Mouse (Mus musculus) midbrain, embryonic 16.5 days (tissue): ENCODE results near the gene Lrrc63. TPM values are rescaled to one million over a fixed set of nuclear protein-coding genes. Genes with fewer than 3 reads are reported as not detected.

Source experiments
- ATAC-seq: fragments of 200-750 bp; cut with Nextera tagmentation; 2 replicates; pipeline ENCODE4 v1.8.0; 2017; ENCODE audit warnings: moderate TSS enrichment
- H3K27ac ChIP-seq: fragments of 300-500 bp; sonication (generic); 2 replicates; pipeline ENCODE4 v1.5.1; 2014; ENCODE audit warnings: mild to moderate bottlenecking, low read length, mixed read lengths
- H3K27me3 ChIP-seq: fragments of 300-500 bp; sonication (generic); 2 replicates; pipeline ENCODE4 v1.6.1; 2014; ENCODE audit warnings: low read depth, low read length, mixed read lengths; ENCODE audit not compliant: control insufficient read depth, insufficient read depth
- H3K36me3 ChIP-seq: fragments of 300-500 bp; sonication (generic); 2 replicates; pipeline ENCODE4 v1.6.1; 2014; ENCODE audit warnings: mild to moderate bottlenecking, low read length, moderate library complexity, mixed read lengths; ENCODE audit not compliant: control insufficient read depth, insufficient read depth
- H3K4me1 ChIP-seq: fragments of 300-500 bp; sonication (generic); 2 replicates; pipeline ENCODE4 v1.6.1; 2014; ENCODE audit warnings: mild to moderate bottlenecking, low read length, mixed read lengths; ENCODE audit not compliant: control insufficient read depth, insufficient read depth
- H3K4me2 ChIP-seq: fragments of 300-500 bp; sonication (generic); 2 replicates; pipeline ENCODE4 v1.6.1; 2014; ENCODE audit warnings: mild to moderate bottlenecking, low read length, mixed read lengths
- H3K4me3 ChIP-seq: fragments of 300-500 bp; sonication (generic); 2 replicates; pipeline ENCODE4 v1.5.1; 2014; ENCODE audit warnings: low read depth, mild to moderate bottlenecking, low read length, moderate library complexity, mixed read lengths
- H3K9ac ChIP-seq: fragments of 300-500 bp; sonication (generic); 2 replicates; pipeline ENCODE4 v1.6.1; 2014; ENCODE audit warnings: low read depth, low read length, mixed read lengths
- H3K9me3 ChIP-seq: fragments of 300-500 bp; sonication (generic); replicated peaks from 2 replicates; pipeline ENCODE4 v1.6.1; 2014; ENCODE audit warnings: mild to moderate bottlenecking, low read length, mixed read lengths; ENCODE audit not compliant: control insufficient read depth, poor library complexity, severe bottlenecking
- WGBS: fragments of 180-500 bp; shearing (Covaris S2); extraction: QIAGEN DNeasy Blood & Tissue Kit; methylation state at CpG from one replicate; pipeline ENCODE4 v1.1.7; 2014; 5-methylcytosine and 5-hydroxymethylcytosine counted together
- polyA plus RNA-seq: library from polyadenylated mRNA; unstranded; fragments of >200 nt; fragmentation: Nextera tagmentation; extraction: Ambion mirVana; gene quantifications from 2 replicates; pipeline ENCODE4 v1.2.1, GENCODE M21; 2015

The Lrrc63 gene
- polyA plus RNA-seq, 1 experiment from 2014 or later = not detected

DNA sequence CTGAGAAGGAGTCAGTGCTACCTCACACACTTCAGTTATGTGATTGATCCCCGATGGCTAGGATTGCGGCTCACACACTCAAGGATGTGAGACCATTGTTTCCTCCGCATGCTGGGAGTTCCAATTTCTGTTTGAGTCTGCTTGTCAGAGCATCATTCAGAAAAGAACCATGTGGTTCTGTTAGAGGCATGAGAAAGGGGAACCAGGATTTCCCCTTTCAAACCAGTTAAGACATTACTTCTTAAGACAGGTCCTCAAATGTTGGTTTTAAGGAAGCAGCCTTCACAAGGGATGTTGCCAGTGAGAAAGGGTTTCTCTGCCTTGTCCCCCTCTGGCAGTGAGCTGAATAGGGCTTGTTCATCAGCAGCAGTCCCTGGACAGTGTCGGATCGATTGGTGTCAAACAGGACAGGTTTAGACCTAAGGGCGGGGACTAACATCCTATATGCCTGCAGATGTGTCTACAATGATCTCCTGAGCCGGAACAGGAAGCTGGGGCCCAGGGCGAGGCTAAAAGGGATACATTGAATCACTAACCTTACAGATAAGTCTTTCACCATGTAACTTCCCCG, 73.7 kb downstream of the Lrrc63 start:
- WGBS = 88% methylated on average over 9 of the region's 9 CpGs

DNA sequence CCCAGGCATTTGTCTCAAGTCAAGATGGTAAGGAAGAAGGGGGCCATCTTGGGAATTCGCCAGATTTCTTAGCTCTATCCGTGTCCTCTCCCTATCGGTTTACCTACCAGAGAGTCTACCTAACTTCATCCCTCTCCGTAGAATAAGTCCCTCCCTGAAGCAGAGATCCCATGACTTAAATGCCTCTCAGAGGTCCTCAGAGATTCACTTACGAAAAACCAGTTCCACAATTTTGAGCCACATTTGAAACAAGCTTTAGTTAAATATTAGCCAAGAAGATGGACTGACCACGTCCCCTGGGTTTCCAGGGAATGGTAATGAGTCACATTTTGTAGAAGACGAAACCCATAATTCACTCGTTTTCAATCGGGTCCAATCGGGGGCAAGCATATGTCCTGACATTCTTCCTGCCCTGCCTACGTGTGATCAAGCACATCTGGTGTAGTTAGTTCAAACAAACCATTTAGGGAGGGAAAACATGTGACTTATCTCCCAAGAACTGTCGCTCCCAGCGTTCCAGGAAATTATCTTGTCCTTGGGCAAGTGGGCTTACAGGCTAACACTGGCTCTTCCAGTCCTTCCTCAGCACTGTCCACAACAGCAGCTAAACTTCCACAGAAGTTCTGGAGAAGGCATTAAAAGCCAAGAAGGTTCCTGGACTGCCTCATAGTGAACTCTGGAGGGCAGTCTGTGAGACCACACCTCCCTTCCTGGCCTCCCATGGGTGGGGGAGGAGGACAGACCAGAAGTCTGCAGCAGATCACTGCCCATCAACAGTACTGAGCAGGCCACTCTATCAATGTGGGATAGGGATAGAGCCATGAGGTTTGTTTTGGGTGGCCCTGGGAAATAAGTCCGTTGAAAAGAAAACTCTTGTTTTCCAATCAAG, 76.0 kb downstream of the Lrrc63 start:
- no peak for ATAC-seq
- no peak overlapping the region for H3K4me3 ChIP-seq
- no peak overlapping the region for H3K27ac ChIP-seq
- no peaks in the 10 kb centered on the region for H3K27me3 ChIP-seq
- H3K4me1 ChIP-seq = no peaks in the 10 kb centered on the region
- H3K9me3 ChIP-seq = no peaks in the 10 kb centered on the region
- 88% methylated on average over 14 of the region's 14 CpGs for WGBS
- H3K4me2 ChIP-seq = no peak overlapping the region
- no peaks in the 10 kb centered on the region for H3K36me3 ChIP-seq
- H3K9ac ChIP-seq = no peak overlapping the region

More for the DNA sequence above, 73.7 kb downstream of the Lrrc63 start:
- H3K9ac ChIP-seq = no peak overlapping the region
- ATAC-seq = no peak
- no peaks in the 10 kb centered on the region for H3K27me3 ChIP-seq
- H3K36me3 ChIP-seq = no peaks in the 10 kb centered on the region
- no peak overlapping the region for H3K4me3 ChIP-seq
- H3K9me3 ChIP-seq = no peaks in the 10 kb centered on the region
- no peak overlapping the region for H3K4me2 ChIP-seq
- H3K4me1 ChIP-seq = no peaks in the 10 kb centered on the region
- H3K27ac ChIP-seq = no peak overlapping the region

DNA sequence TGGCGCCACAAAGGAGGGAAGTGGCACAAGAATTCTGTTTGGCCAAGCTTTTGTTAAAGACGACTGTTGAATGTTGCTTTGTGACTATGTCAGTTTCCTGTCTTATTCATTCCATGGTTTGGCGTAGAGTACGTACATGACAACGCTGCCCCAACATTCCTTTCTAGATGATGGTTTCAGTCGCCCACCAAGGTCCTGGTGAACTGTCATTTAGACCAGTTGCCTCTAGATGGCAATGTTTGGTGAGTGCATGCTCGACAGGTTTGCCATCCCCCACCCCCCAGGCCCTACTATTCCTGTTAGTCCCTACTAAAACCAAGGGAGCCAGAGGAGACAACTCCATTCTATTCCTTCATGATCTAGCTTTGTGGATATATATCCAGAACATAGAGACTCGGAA, 78.2 kb downstream of the Lrrc63 start:
- 59% methylated on average over 8 of the region's 8 CpGs for WGBS
- no peaks in the 10 kb centered on the region for H3K27me3 ChIP-seq
- no peak overlapping the region for H3K4me3 ChIP-seq
- H3K36me3 ChIP-seq = no peaks in the 10 kb centered on the region
- no peaks in the 10 kb centered on the region for H3K4me1 ChIP-seq
- H3K27ac ChIP-seq = no peak overlapping the region
- no peak for ATAC-seq
- H3K4me2 ChIP-seq = no peak overlapping the region
- H3K9ac ChIP-seq = no peak overlapping the region
- H3K9me3 ChIP-seq = no peaks in the 10 kb centered on the region

DNA sequence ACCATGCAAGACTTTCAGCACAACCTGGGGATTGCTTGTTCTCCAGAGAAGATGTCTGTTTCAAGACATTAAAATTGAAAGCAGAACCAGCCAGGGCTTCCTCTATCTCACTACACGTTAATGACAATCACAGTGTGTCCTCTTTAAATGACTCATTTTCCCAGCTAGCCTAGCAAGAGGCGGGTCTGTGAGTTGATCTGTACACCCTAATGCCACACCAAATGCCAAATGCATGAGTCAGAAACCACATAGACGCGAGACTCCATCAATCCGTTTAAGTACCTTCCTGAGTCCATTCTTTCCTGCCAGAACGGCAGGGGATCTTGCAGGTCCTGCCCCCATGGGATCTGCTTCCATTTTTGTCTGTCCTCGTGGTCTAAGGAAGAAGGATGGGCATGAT, 85.5 kb downstream of the Lrrc63 start:
- Histone ChIP-seq H3K9ac (no peak overlapping the region), H3K4me1 (no peaks in the 10 kb centered on the region), H3K4me2 (no peak overlapping the region), H3K27me3 (no peaks in the 10 kb centered on the region), H3K36me3 (no peaks in the 10 kb centered on the region), H3K4me3 (no peak overlapping the region), H3K27ac (no peak overlapping the region), H3K9me3 (no peaks in the 10 kb centered on the region)
- no peak for ATAC-seq
- 81% methylated on average over 7 of the region's 7 CpGs for WGBS

DNA sequence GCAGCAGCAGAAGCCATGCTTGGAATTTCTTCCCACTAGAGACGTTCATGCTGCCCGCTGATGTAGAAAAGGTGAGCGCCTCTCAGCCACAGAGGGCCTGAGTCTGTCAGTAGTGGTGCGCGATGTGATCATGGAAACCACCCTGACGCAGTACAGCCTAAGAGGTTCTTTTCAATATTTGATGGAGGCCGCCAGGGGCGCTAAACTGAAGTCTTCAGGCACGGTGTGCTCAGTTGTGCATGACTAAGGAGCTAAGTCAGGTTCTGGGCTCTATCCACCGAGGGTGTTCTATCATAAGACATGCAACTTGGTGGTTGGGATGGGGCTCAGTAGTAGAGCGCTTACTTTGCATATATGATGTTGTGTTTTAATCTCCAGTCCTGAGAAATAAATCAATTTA, 95.2 kb downstream of the Lrrc63 start:
- 55% methylated on average over 11 of the region's 11 CpGs for WGBS
- Histone ChIP-seq H3K27me3 (no peaks in the 10 kb centered on the region), H3K36me3 (no peaks in the 10 kb centered on the region), H3K4me2 (no peak overlapping the region), H3K27ac (no peak overlapping the region), H3K9ac (no peak overlapping the region), H3K9me3 (no peaks in the 10 kb centered on the region), H3K4me1 (no peaks in the 10 kb centered on the region), H3K4me3 (no peak overlapping the region)
- ATAC-seq = no peak

Other genes starting within 250 kb of the Lrrc63 start
- gene Lrch1, start 183.0 kb downstream of the Lrrc63 start, polyA plus RNA-seq = 19.7 and 19.9 TPM in 2 replicates
- gene Rubcnl, start 114.9 kb downstream of the Lrrc63 start, polyA plus RNA-seq = 0.12 and 0.20 TPM in 2 replicates
- gene Lcp1, start 220 bp upstream of the Lrrc63 start, polyA plus RNA-seq = 12.1 and 13.4 TPM in 2 replicates
- gene Cpb2, start 111.4 kb upstream of the Lrrc63 start, polyA plus RNA-seq = not detected in 2 replicates
- gene Zc3h13, start 153.5 kb upstream of the Lrrc63 start, polyA plus RNA-seq = 40.7 and 42.4 TPM in 2 replicates